Mouse (Mus musculus): ENCODE data around the gene Fstl5.

Gene Fstl5

GRCm38 (mm10) chr3:76508811-76509210, 434.7 kb downstream of the Fstl5 start:
- no peak for DNase-seq

- no peak for DNase-seq
Observed at GRCm38 (mm10) chr3:76567346-76567745, 493.3 kb downstream of the Fstl5 start.

DNA sequence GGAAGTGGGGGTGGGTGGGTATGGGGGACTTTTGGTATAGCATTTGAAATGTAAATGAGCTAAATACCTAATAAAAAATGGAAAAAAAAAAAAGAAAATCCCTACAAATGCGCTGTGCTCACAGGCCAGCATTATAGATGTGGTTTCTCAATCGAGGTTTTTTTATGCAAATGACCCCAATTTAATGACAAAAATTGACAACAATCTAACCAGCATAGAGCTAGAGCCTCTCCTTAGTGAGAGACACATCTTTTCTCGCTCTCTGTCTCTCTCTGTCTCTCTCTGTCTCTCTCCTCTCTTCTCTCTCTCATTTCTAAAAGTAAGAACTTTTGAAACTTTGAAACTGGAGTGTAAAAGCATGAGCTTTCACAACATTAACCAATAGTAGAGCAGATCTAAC, 498.4 kb downstream of the Fstl5 start:
- DNase-seq, result no peak

DNA sequence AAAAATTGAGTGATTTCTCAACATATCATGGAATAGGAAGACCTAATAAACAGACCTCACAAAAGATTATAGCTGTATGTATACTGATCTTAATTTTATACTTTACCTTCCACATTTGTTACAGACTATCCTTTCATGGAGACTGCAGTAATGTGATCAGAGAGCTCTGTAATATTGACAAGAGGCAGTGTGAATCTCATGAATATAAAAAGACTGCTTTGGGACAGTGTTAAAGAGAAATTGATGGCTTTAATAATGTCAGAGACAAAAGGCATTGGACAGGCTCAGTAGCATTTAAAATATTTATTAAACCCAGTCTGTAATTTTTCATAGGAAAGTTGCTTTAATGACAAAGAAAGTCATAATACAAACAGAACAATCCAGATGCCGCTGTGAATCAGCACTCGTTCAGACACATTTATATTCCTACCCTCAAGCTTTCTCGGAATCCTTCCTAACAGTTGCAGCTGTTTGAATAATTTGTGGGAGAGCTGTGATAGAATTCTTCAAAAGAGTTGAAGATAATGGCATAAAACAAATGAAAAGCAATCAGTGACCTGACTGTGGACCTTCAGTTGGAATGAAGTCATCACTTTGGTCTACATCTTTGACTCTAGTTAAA, 499.0 kb downstream of the Fstl5 start:
- DNase-seq, result no peak

DNA sequence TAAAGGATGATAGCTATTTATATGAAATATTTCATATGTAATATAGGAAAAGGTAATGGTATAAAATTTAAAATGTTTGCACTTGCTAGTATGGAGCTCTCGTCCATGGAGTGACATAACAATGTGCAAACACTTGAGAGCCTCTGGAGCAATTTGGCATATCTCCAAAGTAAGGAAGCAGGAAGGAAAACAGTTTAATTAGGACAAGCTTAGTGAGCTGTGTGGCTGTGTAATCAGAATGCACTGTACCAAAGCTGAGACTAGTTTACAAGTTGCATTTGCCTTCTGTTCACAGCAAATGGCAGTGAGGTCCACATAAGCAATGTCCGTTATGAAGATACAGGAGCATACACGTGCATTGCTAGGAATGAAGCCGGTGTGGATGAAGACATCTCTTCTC, 519.1 kb downstream of the Fstl5 start:
- no peak for DNase-seq

- DNase-seq, result no peak
Observed at GRCm38 (mm10) chr3:76620044-76620443, 546.0 kb downstream of the Fstl5 start.

DNA sequence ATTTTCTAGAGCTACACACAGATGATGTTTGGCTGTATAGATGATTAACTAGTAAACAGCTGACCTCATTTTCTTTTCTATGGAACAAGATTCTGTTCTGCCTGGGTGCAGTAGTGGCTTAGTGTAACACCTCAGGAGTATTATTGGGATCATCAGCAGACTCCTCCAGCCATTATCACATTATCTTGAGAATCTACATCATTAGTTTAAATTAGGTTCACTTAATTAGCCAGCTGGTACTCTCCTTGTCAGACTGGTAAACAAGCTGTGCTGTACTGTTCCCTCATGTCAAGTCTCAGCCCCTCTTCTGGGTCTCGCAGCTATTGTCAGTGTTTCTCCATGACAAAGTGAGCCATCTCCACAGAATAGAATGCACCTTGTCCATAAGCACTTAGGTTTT, 580.2 kb downstream of the Fstl5 start:
- DNase-seq, result no peak

DNA sequence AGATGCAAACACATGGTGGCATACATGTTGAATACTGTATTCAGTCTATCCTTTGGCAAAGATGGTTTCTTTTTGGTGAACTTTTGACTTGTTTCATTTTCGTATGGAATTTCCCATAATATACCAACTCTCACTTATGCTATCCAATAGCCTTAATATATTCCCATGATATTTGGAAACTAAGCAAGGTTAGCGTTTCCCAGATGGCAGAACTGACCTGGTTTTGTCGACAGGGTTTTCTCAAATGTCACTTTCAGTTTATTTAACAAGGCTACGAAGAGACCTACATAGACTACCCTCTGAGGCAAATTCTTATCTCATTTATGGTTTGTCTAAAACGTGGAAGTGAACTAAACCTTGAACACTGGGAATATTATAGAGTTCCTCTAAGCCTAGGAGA, 596.8 kb downstream of the Fstl5 start:
- no peak for DNase-seq

DNA sequence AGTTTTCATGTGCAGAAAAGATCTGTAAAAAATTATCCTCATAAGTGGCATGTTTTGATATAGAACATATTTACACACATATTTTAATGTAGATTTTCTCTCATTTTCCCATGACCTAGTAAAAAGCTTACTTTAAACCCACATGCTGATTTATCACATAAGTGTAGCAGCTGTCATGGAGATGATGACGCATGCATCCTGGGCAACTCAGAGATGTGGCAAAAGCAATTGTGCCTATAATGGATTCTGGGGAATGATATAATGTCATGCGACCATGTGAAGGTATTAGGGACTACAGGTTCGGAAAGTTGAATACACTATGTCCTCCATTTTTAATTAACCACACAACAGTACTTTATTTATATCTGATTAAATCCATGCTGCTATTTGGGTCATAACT, 601.9 kb downstream of the Fstl5 start:
- no peak for DNase-seq

GRCm38 (mm10) chr3:76679853-76680545, 605.9 kb downstream of the Fstl5 start:
- DNase-seq, result no peak

DNA sequence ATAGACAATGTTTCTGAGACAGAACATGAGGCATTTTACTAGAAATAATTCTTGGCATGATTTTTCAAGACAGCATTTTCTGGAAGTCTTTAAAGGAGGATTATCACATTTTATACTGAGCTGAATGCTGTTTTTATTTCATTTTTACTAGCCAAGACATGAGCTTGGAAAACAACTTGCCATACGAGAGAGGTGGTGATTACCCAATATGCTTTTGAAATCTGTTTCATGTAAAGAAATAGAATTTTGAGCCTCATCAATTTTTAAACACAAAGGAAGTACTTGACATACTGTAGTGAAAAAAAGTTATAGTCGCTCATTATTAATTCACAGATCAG, 606.4 kb downstream of the Fstl5 start:
- DNase-seq, result no peak

DNA sequence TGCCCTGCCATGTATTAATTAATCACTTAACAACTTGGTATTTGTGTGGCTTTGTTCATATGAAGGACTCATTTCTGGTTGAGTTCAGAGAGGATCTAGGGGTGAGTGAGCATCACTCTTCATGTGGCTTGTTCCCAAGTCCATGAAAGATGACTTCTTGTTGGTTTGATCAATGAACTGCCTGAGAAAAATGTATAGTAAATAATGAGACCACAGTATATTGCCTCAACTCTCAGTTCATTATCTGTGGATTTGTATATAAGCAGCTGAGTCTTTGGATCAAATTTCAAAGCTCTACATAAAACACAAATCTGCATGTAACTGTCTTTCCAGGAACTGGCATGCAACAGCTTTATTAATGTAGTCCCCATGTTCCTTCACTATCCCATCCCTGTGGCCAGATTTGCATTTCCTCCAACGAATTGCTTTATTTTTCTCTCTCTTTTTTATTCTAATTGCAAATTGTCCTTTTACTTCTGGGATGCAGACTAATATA, 623.1 kb downstream of the Fstl5 start:
- no peak for DNase-seq

- no peak for DNase-seq
Observed at GRCm38 (mm10) chr3:76739221-76739620, 665.2 kb downstream of the Fstl5 start.
